Mouse (Mus musculus): ENCODE measurements around the gene Rasd2. TPM values are rescaled to one million over a fixed set of nuclear protein-coding genes. Genes with fewer than 3 reads are reported as not detected.

Rasd2 gene
- polyA plus RNA-seq, 1 experiment from 2014 or later = not detected

DNA sequence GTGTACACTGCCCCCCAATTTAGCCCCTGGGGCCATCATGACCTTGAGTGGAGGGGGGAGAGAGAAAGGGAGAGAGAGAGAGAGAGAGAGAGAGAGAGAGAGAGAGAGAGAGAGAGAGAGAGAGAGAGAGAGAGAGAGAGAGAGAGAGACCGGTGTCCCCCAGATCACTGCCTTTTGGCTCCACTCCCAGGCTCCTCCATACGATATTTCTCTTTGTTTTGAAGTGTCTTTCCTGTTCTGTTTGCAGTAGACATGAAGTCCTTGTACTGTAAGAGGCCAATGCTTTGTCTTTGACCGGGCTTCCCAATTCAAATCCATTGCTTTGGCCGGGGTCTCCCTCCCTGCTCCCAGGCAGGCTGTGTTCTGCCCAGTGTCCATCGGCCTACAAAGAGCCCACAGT is 8.9 kb downstream of the Rasd2 start:
- H3K36me3 ChIP-seq (replicated peaks) = no peaks in the 10 kb centered on the region
- no peak overlapping the region for H3K4me2 ChIP-seq
- no peaks in the 10 kb centered on the region for H3K4me1 ChIP-seq (replicated peaks)
- 63% methylated on average over 5 of the region's 5 CpGs for WGBS (ENCODE audit: insufficient replicate concordance)
- no peak for ATAC-seq (ENCODE audit: insufficient read depth)
- no peak overlapping the region for H3K27ac ChIP-seq (replicated peaks)
- no peak overlapping the region for H3K4me3 ChIP-seq (replicated peaks)
- H3K27me3 ChIP-seq = 0 out of 2 replicates have a peak, but pooled peaks cover 2% of the 10 kb centered on the region
- H3K9ac ChIP-seq = no peak overlapping the region
- H3K9me3 ChIP-seq (replicated peaks) = no peaks in the 10 kb centered on the region

DNA sequence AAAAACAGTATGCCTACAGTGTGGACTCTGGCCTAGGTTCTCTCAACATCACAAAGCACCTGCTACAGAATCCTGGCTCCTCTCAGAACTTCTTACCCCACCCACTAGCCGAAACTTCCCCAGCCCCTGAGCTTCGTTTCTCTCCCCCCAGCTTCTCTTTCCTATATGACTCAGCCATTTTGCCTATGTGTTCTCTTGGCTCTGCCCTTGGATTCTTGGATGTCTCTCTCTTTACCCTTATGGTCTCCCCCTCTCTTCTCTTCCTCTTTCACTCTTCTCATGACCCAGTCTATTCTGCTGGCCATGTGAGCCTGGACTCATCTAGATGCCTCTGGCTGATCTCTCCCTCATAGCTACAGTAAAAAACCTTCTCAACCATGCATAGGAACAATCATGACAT is 13.0 kb downstream of the Rasd2 start:
- no peaks in the 10 kb centered on the region for H3K27me3 ChIP-seq
- no peak overlapping the region for H3K4me2 ChIP-seq
- H3K9me3 ChIP-seq (replicated peaks) = no peaks in the 10 kb centered on the region
- no peak overlapping the region for H3K4me3 ChIP-seq (replicated peaks)
- ATAC-seq (ENCODE audit: insufficient read depth) = no peak
- no peaks in the 10 kb centered on the region for H3K36me3 ChIP-seq (replicated peaks)
- WGBS (ENCODE audit: insufficient replicate concordance) = 36% methylated on average over 2 of the region's 2 CpGs
- no peaks in the 10 kb centered on the region for H3K4me1 ChIP-seq (replicated peaks)
- H3K9ac ChIP-seq = no peak overlapping the region
- no peak overlapping the region for H3K27ac ChIP-seq (replicated peaks)

DNA sequence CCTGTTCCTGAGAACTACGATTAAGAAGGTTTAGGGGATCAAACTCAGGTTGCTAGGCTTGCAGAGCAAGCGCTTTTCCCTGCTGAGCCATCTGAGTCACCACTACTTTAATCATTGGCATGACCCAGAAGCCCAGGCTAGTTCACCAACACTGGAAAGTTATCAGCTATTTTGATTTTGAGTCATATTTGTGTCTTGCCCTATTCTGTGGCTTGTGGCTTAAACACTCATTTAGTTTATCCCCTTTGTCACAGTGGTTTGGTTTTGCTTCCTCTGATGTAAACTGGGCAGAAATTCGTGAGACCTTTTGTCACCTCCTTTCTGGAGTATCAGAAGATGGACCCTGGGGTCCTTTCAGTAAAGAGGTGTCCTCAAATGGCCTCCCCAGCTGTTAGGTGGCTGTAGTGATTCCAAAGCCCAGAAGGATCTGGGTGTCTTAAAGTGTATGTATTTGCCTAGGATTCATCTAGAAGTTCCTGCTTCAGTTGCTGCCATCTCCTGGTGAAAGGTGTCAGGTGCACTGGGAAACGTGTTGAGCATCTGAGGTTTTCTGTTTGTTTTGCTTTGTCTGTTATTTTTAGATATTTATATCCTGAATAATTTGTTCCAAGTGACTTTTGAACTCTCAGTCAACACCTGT is 20.3 kb downstream of the Rasd2 start:
- Histone ChIP-seq H3K27ac (replicated peaks) (no peak overlapping the region), H3K27me3 (no peaks in the 10 kb centered on the region), H3K9me3 (replicated peaks) (no peaks in the 10 kb centered on the region), H3K4me1 (replicated peaks) (no peaks in the 10 kb centered on the region), H3K9ac (no peak overlapping the region), H3K36me3 (replicated peaks) (no peaks in the 10 kb centered on the region), H3K4me2 (no peak overlapping the region), H3K4me3 (replicated peaks) (no peak overlapping the region)
- 42% methylated on average over 4 of the region's 4 CpGs for WGBS (ENCODE audit: insufficient replicate concordance)
- no peak for ATAC-seq (ENCODE audit: insufficient read depth)

DNA sequence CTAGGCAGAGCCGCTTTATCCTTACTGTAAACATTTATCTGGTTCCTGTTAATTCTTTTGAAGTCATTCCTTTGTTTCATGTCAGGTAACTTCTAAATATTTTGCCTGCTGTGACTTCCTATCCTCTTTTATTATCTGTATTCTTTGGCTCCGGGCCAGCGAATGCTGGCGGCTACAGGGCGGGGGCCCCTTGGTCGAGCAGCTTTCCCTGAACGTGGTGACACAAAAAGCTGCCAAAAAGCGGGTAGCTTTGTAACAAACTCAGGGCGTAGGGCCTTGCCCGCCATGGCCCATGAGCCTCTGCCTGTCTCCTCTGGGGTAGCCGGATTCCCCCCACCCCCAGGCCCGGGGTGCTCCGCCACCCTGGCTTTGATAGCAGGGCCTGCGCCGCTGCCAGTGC is 33.6 kb downstream of the Rasd2 start:
- no peak overlapping the region for H3K27ac ChIP-seq (replicated peaks)
- no peak overlapping the region for H3K9ac ChIP-seq
- H3K36me3 ChIP-seq (replicated peaks) = no peaks in the 10 kb centered on the region
- peaks cover 6% of the 10 kb centered on the region; the same call in 1 of the 2 replicates for H3K9me3 ChIP-seq (replicated peaks)
- 79% methylated on average over 15 of the region's 15 CpGs for WGBS (ENCODE audit: insufficient replicate concordance)
- ATAC-seq (ENCODE audit: insufficient read depth) = no peak
- no peaks in the 10 kb centered on the region for H3K4me1 ChIP-seq (replicated peaks)
- H3K4me2 ChIP-seq = no peak overlapping the region
- no peaks in the 10 kb centered on the region for H3K27me3 ChIP-seq
- H3K4me3 ChIP-seq (replicated peaks) = no peak overlapping the region

DNA sequence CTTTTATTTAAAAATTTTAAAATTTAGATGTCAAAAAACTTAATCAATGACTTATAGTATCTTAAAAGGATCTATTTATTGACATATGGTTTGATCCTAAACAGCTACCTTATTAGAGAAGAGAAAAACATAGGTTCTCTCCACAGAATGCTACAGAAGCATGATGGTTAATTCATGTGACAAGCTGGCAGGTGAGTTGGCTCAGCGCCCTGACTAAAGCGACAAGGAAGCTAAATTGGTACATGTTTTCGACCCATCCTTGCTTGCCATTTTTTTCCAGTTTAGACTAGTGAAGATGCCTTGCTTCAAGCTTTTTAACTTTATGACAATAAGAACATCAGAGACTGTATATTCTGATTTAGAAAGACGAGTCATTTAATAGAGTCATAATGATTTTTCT is 35.4 kb downstream of the Rasd2 start:
- no peaks in the 10 kb centered on the region for H3K36me3 ChIP-seq (replicated peaks)
- no peaks in the 10 kb centered on the region for H3K4me1 ChIP-seq (replicated peaks)
- H3K4me3 ChIP-seq (replicated peaks) = no peak overlapping the region
- H3K27ac ChIP-seq (replicated peaks) = no peak overlapping the region
- no peaks in the 10 kb centered on the region for H3K27me3 ChIP-seq
- no peak overlapping the region for H3K4me2 ChIP-seq
- H3K9ac ChIP-seq = no peak overlapping the region
- peaks cover 6% of the 10 kb centered on the region; the same call in 1 of the 2 replicates for H3K9me3 ChIP-seq (replicated peaks)
- 70% methylated on average over 4 of the region's 4 CpGs for WGBS (ENCODE audit: insufficient replicate concordance)
- no peak for ATAC-seq (ENCODE audit: insufficient read depth)

DNA sequence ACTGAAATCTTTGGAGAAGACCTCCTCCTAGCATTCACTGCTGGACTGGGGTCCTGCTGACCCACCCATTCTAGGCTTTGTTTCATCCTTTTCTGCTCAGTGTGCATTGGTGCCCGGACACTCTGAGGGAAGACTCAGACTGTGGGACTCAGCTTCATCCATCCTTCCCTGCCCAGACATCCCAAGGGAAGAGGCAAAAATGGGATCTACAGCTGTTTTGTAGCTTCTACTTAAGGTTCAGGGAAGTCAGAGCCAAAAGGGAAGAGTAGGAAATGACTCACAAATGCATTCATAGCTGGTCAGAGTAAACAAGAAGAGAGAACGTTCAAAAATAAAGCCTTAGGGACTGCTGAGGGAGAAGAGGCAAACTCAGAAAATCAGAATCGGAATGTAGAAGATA is 40.3 kb downstream of the Rasd2 start:
- Histone ChIP-seq H3K27me3 (no peaks in the 10 kb centered on the region), H3K4me2 (no peak overlapping the region), H3K4me3 (replicated peaks) (no peak overlapping the region), H3K9ac (no peak overlapping the region), H3K9me3 (replicated peaks) (no peaks in the 10 kb centered on the region), H3K36me3 (replicated peaks) (no peaks in the 10 kb centered on the region), H3K27ac (replicated peaks) (no peak overlapping the region), H3K4me1 (replicated peaks) (no peaks in the 10 kb centered on the region)
- 49% methylated on average over 3 of the region's 3 CpGs for WGBS (ENCODE audit: insufficient replicate concordance)
- no peak for ATAC-seq (ENCODE audit: insufficient read depth)

DNA sequence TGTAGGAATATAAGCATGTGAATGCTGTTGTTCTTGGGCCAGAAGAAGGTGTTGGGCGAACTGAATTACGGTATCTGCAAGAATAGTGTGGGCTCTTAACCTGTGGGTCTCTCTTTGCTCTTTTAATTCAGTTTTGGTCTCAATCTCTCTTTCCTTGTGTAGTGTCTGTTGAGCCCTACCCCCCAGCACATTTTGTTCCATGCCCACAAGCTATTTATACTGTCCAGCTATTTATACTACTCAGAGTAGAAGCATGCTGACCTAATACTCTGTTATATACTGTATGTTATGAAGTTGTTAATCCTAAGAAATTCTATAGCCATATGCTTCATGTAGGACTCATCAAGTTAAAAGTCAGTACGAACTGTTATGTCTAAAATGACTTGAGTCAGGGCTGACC is 41.9 kb downstream of the Rasd2 start:
- H3K27ac ChIP-seq (replicated peaks) = no peak overlapping the region
- WGBS (ENCODE audit: insufficient replicate concordance) = 65% methylated on average over 3 of the region's 3 CpGs
- ATAC-seq (ENCODE audit: insufficient read depth) = no peak
- H3K36me3 ChIP-seq (replicated peaks) = no peaks in the 10 kb centered on the region
- no peak overlapping the region for H3K4me3 ChIP-seq (replicated peaks)
- no peak overlapping the region for H3K4me2 ChIP-seq
- no peaks in the 10 kb centered on the region for H3K9me3 ChIP-seq (replicated peaks)
- H3K9ac ChIP-seq = no peak overlapping the region
- H3K27me3 ChIP-seq = no peaks in the 10 kb centered on the region
- H3K4me1 ChIP-seq (replicated peaks) = no peaks in the 10 kb centered on the region

DNA sequence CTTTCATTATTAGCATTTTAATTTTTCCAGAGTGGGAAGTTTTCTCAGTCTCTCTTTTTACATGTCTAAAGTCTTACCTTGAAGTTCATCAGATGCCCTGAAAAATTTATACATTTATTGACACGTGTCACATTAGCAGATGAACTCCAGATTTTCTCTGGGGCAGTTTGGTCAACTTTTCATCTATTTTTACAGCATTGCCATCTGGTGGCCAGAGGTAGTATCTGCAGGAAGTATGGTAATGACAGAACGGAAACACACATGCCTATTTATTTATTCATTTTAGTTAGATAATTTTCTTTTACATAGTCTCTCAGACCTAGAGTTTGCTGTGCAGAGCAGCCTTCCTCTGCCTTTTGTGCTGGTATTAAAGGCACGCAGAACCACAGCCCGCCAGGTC is 58.4 kb downstream of the Rasd2 start:
- Histone ChIP-seq H3K27ac (replicated peaks) (no peak overlapping the region), H3K27me3 (no peaks in the 10 kb centered on the region), H3K4me1 (replicated peaks) (no peaks in the 10 kb centered on the region), H3K4me2 (no peak overlapping the region), H3K4me3 (replicated peaks) (no peak overlapping the region), H3K36me3 (replicated peaks) (no peaks in the 10 kb centered on the region), H3K9ac (no peak overlapping the region), H3K9me3 (replicated peaks) (peaks cover 9% of the 10 kb centered on the region)
- WGBS (ENCODE audit: insufficient replicate concordance) = 28% methylated on average over 4 of the region's 4 CpGs
- ATAC-seq (ENCODE audit: insufficient read depth) = no peak

Other genes with a start within 250 kb of the Rasd2 start
- 11.0 and 11.5 TPM in 2 replicates for gene Hmgxb4, start 220.6 kb upstream of the Rasd2 start, polyA plus RNA-seq (2015; fragmentation: Nextera tagmentation; extraction: Ambion mirVana)
- 13.2 and 14.8 TPM in 2 replicates for gene Tom1, start 180.2 kb upstream of the Rasd2 start, polyA plus RNA-seq (2015; fragmentation: Nextera tagmentation; extraction: Ambion mirVana)
- 151 and 170 TPM in 2 replicates for gene Hmox1, start 120.3 kb upstream of the Rasd2 start, polyA plus RNA-seq (2015; fragmentation: Nextera tagmentation; extraction: Ambion mirVana)
- 154 and 161 TPM in 2 replicates for gene Mcm5, start 104.4 kb upstream of the Rasd2 start, polyA plus RNA-seq (2015; fragmentation: Nextera tagmentation; extraction: Ambion mirVana)
- gene Gm10358, start 192.6 kb downstream of the Rasd2 start, polyA plus RNA-seq (2015; fragmentation: Nextera tagmentation; extraction: Ambion mirVana) = 0.08 TPM in 1 of 2 replicates, not detected in the other
- not detected in 2 replicates for gene Iqcm, start 234.8 kb downstream of the Rasd2 start, polyA plus RNA-seq (2015; fragmentation: Nextera tagmentation; extraction: Ambion mirVana)